Mouse (Mus musculus) heart, embryonic 12.5 days (tissue): Measurements from ENCODE around the gene Cadps. TPM values are rescaled to one million over a fixed set of nuclear protein-coding genes. Genes with fewer than 3 reads are reported as not detected.

ENCODE experiments used
- ATAC-seq: fragments of 200-750 bp; cut with Nextera tagmentation; 2 replicates; pipeline ENCODE4 v1.8.0; 2017; ENCODE audit warnings: moderate TSS enrichment, moderate library complexity; ENCODE audit not compliant: insufficient number of reproducible peaks, low FRiP score
- H3K27ac ChIP-seq: fragments of 300-500 bp; sonication (generic); 2 replicates; pipeline ENCODE4 v1.5.1; 2016; ENCODE audit warnings: mild to moderate bottlenecking, moderate library complexity; ENCODE audit not compliant: poor library complexity, severe bottlenecking
- H3K27me3 ChIP-seq: fragments of 300-500 bp; sonication (generic); replicated peaks from 2 replicates; pipeline ENCODE4 v1.6.1; 2016; ENCODE audit warnings: mild to moderate bottlenecking, moderate library complexity
- H3K36me3 ChIP-seq: fragments of 300-500 bp; sonication (generic); 2 replicates; pipeline ENCODE4 v1.6.1; 2016; ENCODE audit warnings: mild to moderate bottlenecking, moderate library complexity
- H3K4me1 ChIP-seq: fragments of 300-500 bp; sonication (generic); replicated peaks from 2 replicates; pipeline ENCODE4 v1.6.1; 2016; ENCODE audit warnings: mild to moderate bottlenecking
- H3K4me2 ChIP-seq: fragments of 300-500 bp; sonication (generic); 2 replicates; pipeline ENCODE4 v1.6.1; 2016; ENCODE audit warnings: mild to moderate bottlenecking, moderate library complexity
- H3K4me3 ChIP-seq: fragments of 300-500 bp; sonication (generic); 2 replicates; pipeline ENCODE4 v1.5.1; 2016; ENCODE audit warnings: mild to moderate bottlenecking
- H3K9ac ChIP-seq: fragments of 300-500 bp; sonication (generic); 2 replicates; pipeline ENCODE4 v1.6.1; 2016; ENCODE audit warnings: mild to moderate bottlenecking, moderate library complexity
- H3K9me3 ChIP-seq: fragments of 300-500 bp; sonication (generic); replicated peaks from 2 replicates; pipeline ENCODE4 v1.6.1; 2016; ENCODE audit warnings: mild to moderate bottlenecking, moderate library complexity
- WGBS: fragments of 180-500 bp; shearing (Covaris S2); methylation state at CpG from one replicate; pipeline ENCODE4 v1.1.7; 2016; 5-methylcytosine and 5-hydroxymethylcytosine counted together
- polyA plus RNA-seq: library from polyadenylated mRNA; unstranded; fragments of >200 nt; fragmentation: Nextera tagmentation; extraction: Ambion mirVana; gene quantifications from 2 replicates; pipeline ENCODE4 v1.2.1, GENCODE M21; 2016

The Cadps gene
- polyA plus RNA-seq, 1 experiment from 2014 or later = 1.3 TPM

DNA sequence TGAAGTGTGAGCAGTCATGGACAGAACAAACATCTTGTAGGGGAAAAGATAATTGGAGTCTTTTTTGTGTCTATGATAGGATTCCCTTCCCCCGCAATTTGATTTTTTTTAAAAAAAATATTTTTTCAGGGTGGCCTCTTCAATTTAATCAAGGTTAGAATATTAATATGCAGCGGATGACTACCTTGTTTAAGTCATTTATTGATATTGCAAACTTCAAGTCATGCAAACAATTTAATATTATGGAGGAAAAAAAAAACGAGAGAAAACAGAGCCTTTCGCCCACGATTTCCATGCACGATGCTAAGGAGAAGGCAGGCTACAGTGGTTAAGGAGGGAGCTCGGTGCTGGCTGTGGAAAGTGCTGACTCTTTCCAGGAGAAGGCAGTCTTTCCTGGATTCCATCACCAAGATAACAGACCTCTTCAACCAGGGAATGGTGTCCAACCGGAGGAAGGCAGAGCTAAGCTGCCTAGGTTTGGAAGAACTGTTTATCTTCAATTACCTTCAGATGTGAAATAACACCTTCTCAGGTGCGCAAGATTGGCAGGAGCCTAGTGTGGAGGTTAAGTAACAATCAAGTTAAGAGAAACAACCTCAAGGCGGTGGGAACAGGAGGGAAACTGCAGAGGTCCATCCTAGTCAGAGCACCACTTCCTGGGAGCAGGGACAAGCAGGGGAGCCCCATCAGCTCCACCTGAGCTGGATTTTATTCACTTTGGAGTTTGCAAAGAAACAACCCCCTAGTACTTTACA is 483.9 kb downstream of the Cadps start:
- Histone ChIP-seq H3K9ac (no peak overlapping the region), H3K4me1 (peaks cover 13% of the 10 kb centered on the region), H3K4me3 (no peak overlapping the region), H3K9me3 (no peaks in the 10 kb centered on the region), H3K27me3 (peaks cover 88% of the 10 kb centered on the region), H3K27ac (no peak overlapping the region), H3K4me2 (no peak overlapping the region), H3K36me3 (no peaks in the 10 kb centered on the region)
- WGBS = 1% methylated on average over 10 of the region's 10 CpGs
- no peak for ATAC-seq

DNA sequence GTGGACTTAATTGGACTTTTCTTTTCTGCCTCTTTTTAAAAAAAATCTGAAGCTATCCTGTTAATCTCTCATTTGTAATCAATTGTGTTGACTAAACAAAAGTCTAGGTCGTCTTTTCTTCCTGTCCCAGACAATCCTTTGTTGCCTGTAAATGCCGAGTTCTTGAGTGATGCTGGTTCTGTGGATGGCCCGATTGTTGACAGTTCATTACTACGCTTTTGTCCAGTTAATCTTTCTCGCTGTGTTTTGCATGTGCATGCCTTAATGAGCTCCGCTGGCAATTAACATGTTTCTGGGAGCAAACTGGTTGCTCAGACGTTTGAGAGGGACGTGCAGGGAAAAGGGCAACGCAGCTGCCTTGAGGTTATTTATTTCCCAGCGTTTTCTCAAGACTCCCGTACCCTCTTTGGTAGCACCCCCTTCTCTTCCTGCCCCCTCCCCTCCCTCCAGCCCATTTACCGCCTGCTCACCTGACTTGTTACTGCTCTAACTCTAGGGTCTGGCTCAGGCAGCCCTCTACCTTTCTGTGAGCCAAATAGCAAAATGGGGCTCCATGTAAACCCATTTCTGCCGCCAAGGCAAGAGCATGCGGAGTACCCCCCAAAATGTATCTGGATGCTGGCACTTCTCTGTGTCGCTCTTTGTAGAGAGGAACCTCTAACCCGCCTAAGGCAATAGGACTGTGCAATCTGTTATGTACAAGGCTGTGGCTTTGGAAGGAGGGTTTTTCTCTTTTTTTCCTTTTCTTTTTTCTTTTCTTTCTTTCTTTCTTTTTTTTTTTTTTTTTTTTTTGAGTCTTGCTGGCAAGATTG is 484.7 kb downstream of the Cadps start:
- 3% methylated on average over 16 of the region's 16 CpGs for WGBS

DNA sequence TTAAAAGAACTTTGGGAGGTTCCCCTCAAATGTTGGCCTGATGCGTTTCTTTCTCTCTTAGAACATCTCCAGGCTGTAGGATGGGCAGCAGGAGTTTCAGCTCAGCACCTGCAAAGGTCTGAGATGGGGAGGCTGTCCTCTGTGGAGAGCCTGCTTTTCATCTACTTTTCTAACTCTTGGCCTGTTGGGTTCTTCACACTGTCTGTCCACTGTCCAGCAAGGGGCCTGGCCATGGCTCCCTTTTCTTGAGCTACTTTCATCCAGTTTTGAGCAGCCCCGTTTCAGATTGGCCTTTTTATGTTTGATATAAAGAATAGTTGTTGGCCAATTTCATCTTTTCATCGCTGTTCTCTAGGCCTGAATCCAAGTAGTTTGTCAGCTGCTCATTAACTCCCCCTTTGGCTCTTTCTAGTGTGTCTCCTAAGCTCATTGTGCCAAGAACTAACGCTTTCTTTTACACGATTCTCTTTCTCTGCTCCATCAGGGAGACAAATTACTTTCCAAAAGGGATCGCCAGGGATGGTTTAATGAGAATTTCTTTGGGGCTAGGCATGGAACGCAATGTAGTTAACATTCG is 485.4 kb downstream of the Cadps start:
- no peak overlapping the region for H3K4me2 ChIP-seq
- WGBS = 11% methylated on average over 8 of the region's 8 CpGs
- no peaks in the 10 kb centered on the region for H3K9me3 ChIP-seq
- no peak for ATAC-seq
- no peak overlapping the region for H3K9ac ChIP-seq
- peaks cover 87% of the 10 kb centered on the region for H3K27me3 ChIP-seq
- no peak overlapping the region for H3K27ac ChIP-seq
- H3K36me3 ChIP-seq = no peaks in the 10 kb centered on the region
- H3K4me1 ChIP-seq = peaks cover 13% of the 10 kb centered on the region
- H3K4me3 ChIP-seq = no peak overlapping the region

More for the DNA sequence above, 484.7 kb downstream of the Cadps start:
- H3K36me3 ChIP-seq = no peaks in the 10 kb centered on the region
- ATAC-seq = no peak
- no peaks in the 10 kb centered on the region for H3K9me3 ChIP-seq
- peaks cover 13% of the 10 kb centered on the region for H3K4me1 ChIP-seq
- H3K4me3 ChIP-seq = no peak overlapping the region
- H3K27ac ChIP-seq = no peak overlapping the region
- H3K27me3 ChIP-seq = peaks cover 85% of the 10 kb centered on the region
- no peak overlapping the region for H3K9ac ChIP-seq
- H3K4me2 ChIP-seq = no peak overlapping the region

- no peak overlapping the region for H3K9ac ChIP-seq
- no peaks in the 10 kb centered on the region for H3K9me3 ChIP-seq
- H3K36me3 ChIP-seq = no peaks in the 10 kb centered on the region
- H3K27ac ChIP-seq = no peak overlapping the region
- ATAC-seq = no peak
- no peaks in the 10 kb centered on the region for H3K4me1 ChIP-seq
- H3K4me3 ChIP-seq = no peak overlapping the region
- WGBS = 35% methylated on average over 7 of the region's 7 CpGs
- H3K4me2 ChIP-seq = no peak overlapping the region
- H3K27me3 ChIP-seq = peaks cover 64% of the 10 kb centered on the region
Observed at GRCm38 (mm10) chr14:12334925-12335324, 488.0 kb downstream of the Cadps start.

DNA sequence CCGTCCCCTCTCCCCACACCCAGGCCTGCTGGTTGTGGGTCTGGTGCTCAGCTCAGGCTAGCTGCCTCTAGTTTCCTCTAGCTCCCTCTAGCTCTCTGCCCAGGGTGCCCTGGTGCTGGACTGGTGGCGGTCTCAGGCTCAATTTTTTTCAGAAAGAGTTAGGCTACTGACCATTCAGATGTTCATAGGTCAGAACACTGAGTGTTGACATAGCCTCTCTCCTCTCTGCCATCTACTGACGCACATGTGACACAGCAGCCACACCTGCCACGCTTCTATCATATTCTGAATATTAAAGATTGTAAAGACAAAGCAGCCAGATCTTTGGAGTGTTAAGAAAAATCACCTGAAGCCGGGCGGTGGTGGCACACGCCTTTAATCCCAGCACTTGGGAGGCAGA is 489.3 kb downstream of the Cadps start:
- Histone ChIP-seq H3K4me1 (no peaks in the 10 kb centered on the region), H3K36me3 (no peaks in the 10 kb centered on the region), H3K4me3 (no peak overlapping the region), H3K9ac (no peak overlapping the region), H3K4me2 (no peak overlapping the region), H3K27me3 (peaks cover 53% of the 10 kb centered on the region), H3K9me3 (no peaks in the 10 kb centered on the region), H3K27ac (no peak overlapping the region)
- ATAC-seq = no peak
- 79% methylated on average over 7 of the region's 7 CpGs for WGBS
